Mouse (Mus musculus) liver, embryonic 15.5 days (tissue): ENCODE measurements around the gene Slc25a29. TPM values are rescaled to one million over a fixed set of nuclear protein-coding genes. Genes with fewer than 3 reads are reported as not detected.

ENCODE experiments used
- ATAC-seq: fragments of 200-750 bp; cut with Nextera tagmentation; 2 replicates; pipeline ENCODE4 v1.8.0; 2017; ENCODE audit warnings: moderate number of reproducible peaks, mild to moderate bottlenecking, moderate library complexity; ENCODE audit not compliant: insufficient read depth
- H3K27ac ChIP-seq: fragments of 300-500 bp; sonication (generic); replicated peaks from 2 replicates; pipeline ENCODE4 v1.5.1; 2015; ENCODE audit warnings: mild to moderate bottlenecking, inconsistent platforms
- H3K27me3 ChIP-seq: fragments of 300-500 bp; sonication (generic); 2 replicates; pipeline ENCODE4 v1.6.1; 2015; ENCODE audit warnings: mild to moderate bottlenecking, inconsistent platforms
- H3K36me3 ChIP-seq: fragments of 300-500 bp; sonication (generic); replicated peaks from 2 replicates; pipeline ENCODE4 v1.6.1; 2015; ENCODE audit warnings: moderate library complexity, mild to moderate bottlenecking, inconsistent platforms
- H3K4me1 ChIP-seq: fragments of 300-500 bp; sonication (generic); replicated peaks from 2 replicates; pipeline ENCODE4 v1.6.1; 2015; ENCODE audit warnings: inconsistent platforms
- H3K4me2 ChIP-seq: fragments of 300-500 bp; sonication (generic); 2 replicates; pipeline ENCODE4 v1.6.1; 2015; ENCODE audit warnings: moderate library complexity, mild to moderate bottlenecking, inconsistent platforms
- H3K4me3 ChIP-seq: fragments of 300-500 bp; sonication (generic); replicated peaks from 2 replicates; pipeline ENCODE4 v1.5.1; 2015; ENCODE audit warnings: mild to moderate bottlenecking, inconsistent platforms
- H3K9ac ChIP-seq: fragments of 300-500 bp; sonication (generic); 2 replicates; pipeline ENCODE4 v1.6.1; 2015; ENCODE audit warnings: moderate library complexity, mild to moderate bottlenecking, inconsistent platforms
- H3K9me3 ChIP-seq: fragments of 300-500 bp; sonication (generic); replicated peaks from 2 replicates; pipeline ENCODE4 v1.6.1; 2016; ENCODE audit warnings: inconsistent platforms
- WGBS: fragments of 180-500 bp; shearing (Covaris S2); methylation state at CpG from one replicate; pipeline ENCODE4 v1.1.7; 2015; ENCODE audit warnings: mixed read lengths; ENCODE audit not compliant: insufficient replicate concordance; 5-methylcytosine and 5-hydroxymethylcytosine counted together
- polyA plus RNA-seq: library from polyadenylated mRNA; unstranded; fragments of >200 nt; fragmentation: Nextera tagmentation; extraction: Ambion mirVana; gene quantifications from 2 replicates; pipeline ENCODE4 v1.2.1, GENCODE M21; 2015

Gene Slc25a29
- polyA plus RNA-seq, 1 experiment from 2014 or later, result 1.3 TPM

DNA sequence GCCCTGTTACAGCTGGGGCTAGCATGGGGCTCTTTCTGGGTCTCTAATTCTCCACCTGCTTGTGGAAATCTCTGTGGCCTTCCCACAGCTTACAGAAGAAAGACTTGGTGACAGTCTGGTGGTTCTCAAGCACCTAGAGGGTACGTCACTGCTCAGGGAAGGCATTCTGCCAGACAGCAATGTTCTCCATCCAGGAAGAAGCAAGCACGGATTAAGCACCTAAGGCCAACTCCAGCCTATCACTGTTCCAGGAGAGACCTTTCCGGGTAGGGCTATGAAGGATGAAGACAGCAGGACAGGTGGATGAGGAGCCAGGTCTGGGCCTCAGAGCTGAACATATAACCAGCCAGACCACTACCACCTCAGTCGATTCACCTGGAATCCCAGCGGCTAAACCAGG is 897 bp downstream of the Slc25a29 start:
- peak overlapping the region; percentile 61 for H3K9ac ChIP-seq
- H3K4me2 ChIP-seq, result peak overlapping the region; percentile 99
- no peak overlapping the region for H3K27ac ChIP-seq
- H3K4me1 ChIP-seq, result peaks cover 44% of the 10 kb centered on the region
- peak overlapping the region; percentile 67 for H3K4me3 ChIP-seq
- WGBS, result 50% methylated on average over 5 of the region's 5 CpGs
- ATAC-seq, result no peak
- H3K36me3 ChIP-seq, result no peaks in the 10 kb centered on the region
- no peaks in the 10 kb centered on the region for H3K9me3 ChIP-seq
- peaks cover 6% of the 10 kb centered on the region; the same call in 1 of the 2 replicates for H3K27me3 ChIP-seq

DNA sequence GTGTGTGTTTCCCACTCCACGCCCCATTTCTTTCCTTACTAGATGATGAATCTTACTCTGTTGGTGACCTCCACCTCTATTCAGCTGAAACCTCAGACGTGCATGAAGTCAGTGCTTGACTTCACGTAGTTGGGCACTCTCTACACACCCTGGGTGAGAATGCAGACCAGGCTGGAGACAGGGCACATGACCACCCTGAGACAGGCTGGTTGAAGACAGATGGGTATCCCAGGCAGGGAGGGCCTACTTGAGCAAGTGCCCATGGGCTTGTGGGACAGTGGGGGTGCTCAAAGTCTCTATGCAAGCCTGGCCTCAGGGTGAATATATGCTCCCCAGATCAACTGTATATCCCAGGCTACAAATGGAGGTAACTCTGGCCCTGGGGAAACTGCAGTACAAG is 1.3 kb downstream of the Slc25a29 start:
- no peak for ATAC-seq
- H3K9me3 ChIP-seq, result no peaks in the 10 kb centered on the region
- H3K27me3 ChIP-seq, result peaks cover 6% of the 10 kb centered on the region; the same call in 1 of the 2 replicates
- 76% methylated on average over 3 of the region's 3 CpGs for WGBS
- H3K4me1 ChIP-seq, result peaks cover 44% of the 10 kb centered on the region
- H3K4me2 ChIP-seq, result no peak overlapping the region
- no peak overlapping the region for H3K27ac ChIP-seq
- H3K9ac ChIP-seq, result no peak overlapping the region
- H3K36me3 ChIP-seq, result no peaks in the 10 kb centered on the region
- no peak overlapping the region for H3K4me3 ChIP-seq

DNA sequence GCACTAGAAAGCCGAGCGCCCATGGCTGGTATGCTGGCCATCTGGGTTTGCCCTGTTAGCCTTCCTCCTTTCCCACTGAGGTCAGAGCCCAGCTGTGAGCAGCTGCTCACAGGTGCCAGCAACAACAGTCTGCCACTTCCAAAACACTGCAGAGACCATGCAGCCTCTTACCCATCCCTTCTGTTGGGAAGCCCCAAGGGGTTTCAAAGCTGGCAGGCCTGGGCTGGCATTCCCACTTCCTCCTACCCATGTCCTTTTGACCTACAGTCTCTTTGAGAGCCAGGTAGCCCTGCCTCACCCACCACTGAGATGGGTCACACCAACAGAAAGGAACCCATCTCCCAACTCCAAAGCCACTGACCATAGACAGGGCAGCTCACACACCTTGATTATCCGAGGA is 2.3 kb downstream of the Slc25a29 start:
- no peak overlapping the region for H3K9ac ChIP-seq
- no peak overlapping the region for H3K4me2 ChIP-seq
- H3K4me1 ChIP-seq, result peaks cover 43% of the 10 kb centered on the region
- no peak overlapping the region for H3K4me3 ChIP-seq
- no peak overlapping the region for H3K27ac ChIP-seq
- H3K9me3 ChIP-seq, result no peaks in the 10 kb centered on the region
- H3K36me3 ChIP-seq, result peaks cover under 1% of the 10 kb centered on the region; the same call in 1 of the 2 replicates
- H3K27me3 ChIP-seq, result peaks cover 6% of the 10 kb centered on the region; the same call in 1 of the 2 replicates
- ATAC-seq, result no peak
- 74% methylated on average over 3 of the region's 3 CpGs for WGBS

DNA sequence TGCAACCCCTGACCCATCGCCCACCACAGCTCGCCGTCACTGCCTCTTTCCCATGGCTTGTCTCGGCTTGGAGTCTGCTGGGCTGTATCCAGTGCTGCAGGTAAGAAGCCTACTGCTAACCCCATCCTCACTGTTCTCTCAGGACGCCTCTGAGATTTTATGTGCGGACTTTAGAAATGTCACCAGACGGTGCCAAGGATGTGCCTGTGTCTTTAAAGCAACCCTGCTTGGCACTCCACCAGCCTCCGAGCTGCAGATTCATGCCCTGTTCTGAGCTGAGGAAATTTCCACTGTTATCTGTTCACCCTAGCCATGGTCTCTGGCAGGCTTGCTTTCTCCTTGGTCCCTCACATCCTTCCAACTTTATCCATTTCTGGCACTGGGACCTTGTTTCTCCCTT is 2.8 kb downstream of the Slc25a29 start:
- Histone ChIP-seq H3K4me1 (peaks cover 38% of the 10 kb centered on the region), H3K9ac (no peak overlapping the region), H3K27me3 (peaks cover 6% of the 10 kb centered on the region; the same call in 1 of the 2 replicates), H3K4me2 (no peak overlapping the region), H3K36me3 (peaks cover 6% of the 10 kb centered on the region; the same call in 1 of the 2 replicates), H3K9me3 (no peaks in the 10 kb centered on the region), H3K27ac (no peak overlapping the region), H3K4me3 (no peak overlapping the region)
- no peak for ATAC-seq
- 77% methylated on average over 8 of the region's 8 CpGs for WGBS

DNA sequence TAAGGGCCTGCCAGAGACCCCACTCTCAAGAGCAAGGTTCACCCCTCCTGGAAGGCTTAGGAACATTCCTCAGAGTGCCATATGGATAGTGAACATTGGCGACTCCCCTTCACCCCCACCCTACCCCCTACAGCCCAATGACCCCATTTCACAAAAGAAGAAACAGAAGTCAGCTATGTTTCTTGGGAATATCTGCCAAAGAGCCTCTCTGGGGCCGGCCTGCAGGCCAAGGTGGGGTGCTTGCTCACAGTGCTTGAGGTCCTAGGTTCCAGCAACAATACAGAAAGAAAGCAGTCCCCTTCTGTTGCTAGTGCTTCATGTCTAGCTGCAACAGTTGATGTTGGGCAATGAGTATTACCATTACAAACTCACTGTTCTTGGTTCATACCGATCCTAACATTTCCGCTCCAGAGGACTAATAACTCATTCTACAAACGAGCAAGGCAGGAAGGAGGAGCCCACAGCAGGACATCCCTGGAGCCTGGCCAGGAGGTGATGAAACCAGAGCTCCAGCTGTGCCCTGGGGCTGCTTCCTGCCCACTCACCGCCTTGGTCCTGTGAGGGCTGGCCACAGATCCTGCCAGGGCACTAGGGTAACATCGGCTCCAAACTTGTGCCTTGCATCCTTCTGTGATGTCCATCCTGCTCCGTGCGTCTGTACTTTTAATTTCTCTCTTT is 3.6 kb downstream of the Slc25a29 start:
- no peak overlapping the region for H3K4me2 ChIP-seq
- H3K27me3 ChIP-seq, result peaks cover 6% of the 10 kb centered on the region; the same call in 1 of the 2 replicates
- peaks cover 12% of the 10 kb centered on the region; the same call in 1 of the 2 replicates for H3K36me3 ChIP-seq
- H3K9ac ChIP-seq, result no peak overlapping the region
- H3K4me3 ChIP-seq, result no peak overlapping the region
- H3K4me1 ChIP-seq, result peaks cover 31% of the 10 kb centered on the region
- ATAC-seq, result no peak
- H3K27ac ChIP-seq, result no peak overlapping the region
- H3K9me3 ChIP-seq, result no peaks in the 10 kb centered on the region
- WGBS, result 64% methylated on average over 9 of the region's 9 CpGs

DNA sequence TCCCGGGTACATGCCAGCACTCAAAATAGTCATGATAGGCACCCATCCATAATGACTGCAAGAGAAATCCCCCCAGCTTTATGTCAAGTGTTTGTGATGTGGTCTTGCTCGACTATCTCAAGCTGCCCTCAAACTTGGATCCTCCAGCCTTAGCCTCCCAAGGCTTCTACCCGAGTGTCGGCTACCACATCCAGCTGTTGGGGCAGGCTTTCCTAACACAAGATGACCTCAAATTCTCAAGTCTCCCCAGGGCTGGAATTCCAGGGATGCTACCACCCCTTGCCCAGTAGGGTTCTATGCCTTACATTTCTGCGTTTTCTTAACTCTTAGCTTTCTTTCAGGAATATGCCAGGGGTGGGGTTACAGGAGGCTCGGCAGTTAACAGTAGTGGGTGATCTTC is 5.3 kb downstream of the Slc25a29 start:
- Histone ChIP-seq H3K36me3 (peaks cover 21% of the 10 kb centered on the region; the same call in 1 of the 2 replicates), H3K9me3 (no peaks in the 10 kb centered on the region), H3K4me1 (peaks cover 13% of the 10 kb centered on the region), H3K27me3 (peaks cover 6% of the 10 kb centered on the region; the same call in 1 of the 2 replicates), H3K4me2 (no peak overlapping the region), H3K9ac (no peak overlapping the region), H3K27ac (no peak overlapping the region), H3K4me3 (no peak overlapping the region)
- no peak for ATAC-seq
- 77% methylated on average over 6 of the region's 6 CpGs for WGBS

DNA sequence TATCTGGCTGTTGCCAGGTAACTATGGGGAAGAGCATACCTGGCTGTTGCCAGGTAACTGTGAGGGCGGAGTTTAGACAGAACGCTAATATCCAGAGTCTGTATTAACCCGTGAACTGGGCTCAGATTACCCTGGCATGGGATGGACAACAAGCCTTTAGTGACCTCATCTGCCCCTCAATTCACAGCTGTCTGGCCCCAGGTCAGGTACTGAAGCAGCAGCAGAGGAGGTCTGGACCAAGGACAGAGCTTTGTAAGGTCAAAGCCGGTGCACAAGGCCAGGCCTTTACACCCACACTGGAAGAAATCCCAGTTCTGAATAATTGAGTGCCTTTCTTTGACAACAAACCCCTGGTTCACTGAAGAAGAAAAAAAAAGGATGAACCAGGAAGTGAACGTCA is 6.0 kb downstream of the Slc25a29 start:
- peaks cover 21% of the 10 kb centered on the region; the same call in 1 of the 2 replicates for H3K36me3 ChIP-seq
- H3K27me3 ChIP-seq, result peaks cover 3% of the 10 kb centered on the region; the same call in 1 of the 2 replicates
- no peak overlapping the region for H3K4me2 ChIP-seq
- no peak overlapping the region for H3K27ac ChIP-seq
- H3K9me3 ChIP-seq, result no peaks in the 10 kb centered on the region
- 73% methylated on average over 5 of the region's 5 CpGs for whole genome bisulfite sequencing
- peaks cover 6% of the 10 kb centered on the region for H3K4me1 ChIP-seq
- H3K9ac ChIP-seq, result no peak overlapping the region
- ATAC-seq, result no peak
- H3K4me3 ChIP-seq, result no peak overlapping the region

DNA sequence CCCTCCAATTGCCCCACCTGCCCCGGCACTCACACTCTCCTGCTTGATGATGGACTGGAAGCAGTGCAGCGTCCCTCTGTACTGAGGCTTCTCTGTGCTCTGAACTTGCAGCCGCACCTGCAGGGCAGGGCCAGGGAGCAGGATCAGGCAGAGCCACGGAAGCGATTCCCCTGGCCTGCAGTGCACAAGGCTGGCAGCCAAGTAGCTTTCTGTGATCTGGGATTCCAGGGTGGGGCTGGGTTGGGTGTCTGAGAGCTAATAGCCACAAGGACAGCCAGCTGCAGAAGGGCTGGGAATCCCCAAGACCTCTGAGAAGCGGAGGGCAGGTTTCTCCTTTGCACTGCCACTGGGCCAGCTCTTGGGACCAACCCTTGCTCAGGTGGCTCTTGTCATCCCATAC is 8.0 kb downstream of the Slc25a29 start:
- Histone ChIP-seq H3K36me3 (peaks cover 21% of the 10 kb centered on the region; the same call in 1 of the 2 replicates), H3K27ac (no peak overlapping the region), H3K4me1 (peaks cover 4% of the 10 kb centered on the region; the same call in 1 of the 2 replicates), H3K4me3 (no peak overlapping the region), H3K4me2 (no peak overlapping the region), H3K9me3 (no peaks in the 10 kb centered on the region), H3K27me3 (no peaks in the 10 kb centered on the region), H3K9ac (no peak overlapping the region)
- no peak for ATAC-seq
- 90% methylated on average over 6 of the region's 6 CpGs for WGBS

DNA sequence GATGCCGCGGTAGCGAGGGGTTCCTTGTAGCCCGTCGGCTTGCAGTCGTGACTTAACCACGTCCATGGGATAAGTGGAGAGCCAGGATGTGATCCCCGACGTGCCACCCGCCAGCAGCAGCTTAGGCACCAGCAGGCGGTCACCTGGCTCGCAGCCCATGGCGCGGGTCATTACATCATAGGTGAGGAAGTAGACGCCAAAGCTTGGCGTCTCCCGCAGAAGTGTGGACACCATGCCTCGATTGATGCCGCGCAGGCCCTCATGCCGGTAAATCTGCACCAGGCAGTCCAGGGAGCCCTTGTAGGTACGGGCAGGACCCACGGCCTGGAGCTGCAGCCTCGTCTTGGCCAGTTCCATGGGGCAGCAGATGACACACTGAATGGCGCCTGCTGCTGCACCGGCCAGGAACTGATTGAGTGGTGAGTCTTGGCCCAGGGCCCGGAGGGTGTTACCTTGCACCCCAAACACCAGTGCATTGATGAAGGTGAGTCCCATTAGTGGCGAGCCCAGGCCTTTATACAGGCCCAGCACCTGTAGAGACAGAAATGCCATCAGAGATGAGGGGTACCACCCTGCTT is 8.6 kb downstream of the Slc25a29 start:
- H3K4me1 ChIP-seq, result no peaks in the 10 kb centered on the region
- H3K27ac ChIP-seq, result no peak overlapping the region
- peaks cover 21% of the 10 kb centered on the region; the same call in 1 of the 2 replicates for H3K36me3 ChIP-seq
- no peak overlapping the region for H3K9ac ChIP-seq
- no peaks in the 10 kb centered on the region for H3K9me3 ChIP-seq
- 89% methylated on average over 28 of the region's 28 CpGs for WGBS
- H3K4me3 ChIP-seq, result no peak overlapping the region
- no peak overlapping the region for H3K4me2 ChIP-seq
- no peak for ATAC-seq
- no peaks in the 10 kb centered on the region for H3K27me3 ChIP-seq

DNA sequence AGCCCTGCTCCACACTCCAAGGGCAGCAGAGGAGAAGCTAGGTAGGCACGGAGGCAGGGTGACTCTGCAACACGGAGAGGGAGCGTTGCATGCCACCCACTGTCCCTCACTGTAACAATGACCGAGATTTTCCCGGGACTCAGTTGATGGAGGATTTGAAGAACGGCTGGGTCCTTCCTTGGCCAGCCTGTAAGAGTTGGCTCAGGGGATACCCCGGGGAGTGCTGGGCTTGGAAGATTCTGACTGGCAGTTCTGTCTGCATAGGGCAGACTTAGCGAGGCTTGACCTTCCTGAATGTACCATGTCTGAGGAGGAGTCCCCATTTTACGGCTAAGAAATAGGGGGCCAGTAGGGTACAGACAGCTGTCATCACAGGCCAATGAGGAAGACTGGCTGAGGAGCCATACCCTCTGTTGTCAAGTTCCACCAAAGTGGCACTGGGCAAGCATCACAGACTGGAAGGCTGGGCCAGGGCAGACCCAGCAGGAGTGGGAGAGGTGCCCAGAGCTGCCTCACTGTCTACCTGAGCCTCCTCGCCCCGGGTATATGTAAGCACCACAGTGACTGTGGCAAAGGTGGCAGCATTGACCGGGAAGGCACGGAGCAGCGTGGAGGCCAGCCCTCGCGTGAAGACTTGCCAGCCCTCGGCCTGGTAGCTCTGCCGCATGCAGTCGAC is 9.3 kb downstream of the Slc25a29 start:
- ATAC-seq, result no peak
- H3K9me3 ChIP-seq, result no peaks in the 10 kb centered on the region
- H3K27me3 ChIP-seq, result no peaks in the 10 kb centered on the region
- peaks cover 21% of the 10 kb centered on the region; the same call in 1 of the 2 replicates for H3K36me3 ChIP-seq
- H3K4me3 ChIP-seq, result no peak overlapping the region
- H3K4me1 ChIP-seq, result no peaks in the 10 kb centered on the region
- H3K9ac ChIP-seq, result no peak overlapping the region
- WGBS, result 89% methylated on average over 19 of the region's 19 CpGs
- H3K4me2 ChIP-seq, result no peak overlapping the region
- H3K27ac ChIP-seq, result no peak overlapping the region

DNA sequence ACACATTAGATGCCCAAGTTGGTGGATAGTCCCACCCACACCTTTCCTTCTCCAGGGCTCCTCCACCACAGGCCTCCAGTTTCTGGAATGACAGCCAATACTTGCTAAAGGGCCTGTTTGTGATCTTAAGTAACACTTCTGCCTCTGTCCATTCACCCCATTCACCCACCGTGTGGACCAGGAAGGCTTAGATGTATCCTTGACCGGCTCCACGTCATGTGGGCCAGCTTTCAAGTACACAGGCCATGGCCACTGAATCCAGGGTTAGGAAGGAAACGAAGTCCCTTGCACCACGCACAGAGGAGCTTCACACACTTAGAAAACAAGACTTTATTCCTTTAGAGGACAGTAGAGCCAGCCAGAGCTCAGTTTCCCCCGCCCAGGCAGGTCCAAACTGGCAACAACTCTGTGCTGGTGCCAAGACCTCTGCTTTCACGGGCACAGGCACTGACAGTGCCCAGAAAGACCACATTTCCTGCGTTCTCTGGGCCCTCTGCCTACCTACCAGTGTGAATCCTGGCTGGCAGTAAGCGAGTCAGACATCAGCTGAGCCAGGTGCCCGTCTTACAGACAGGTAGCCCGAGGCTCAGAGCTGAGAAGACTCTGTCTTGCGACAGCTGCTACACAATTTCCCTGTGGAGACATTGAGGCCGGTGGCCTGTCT is 10.0 kb downstream of the Slc25a29 start:
- Histone ChIP-seq H3K9me3 (no peaks in the 10 kb centered on the region), H3K4me2 (no peak overlapping the region), H3K4me1 (no peaks in the 10 kb centered on the region), H3K4me3 (no peak overlapping the region), H3K27ac (no peak overlapping the region), H3K9ac (no peak overlapping the region), H3K27me3 (no peaks in the 10 kb centered on the region), H3K36me3 (peaks cover 21% of the 10 kb centered on the region; the same call in 1 of the 2 replicates)
- 82% methylated on average over 13 of the region's 13 CpGs for WGBS
- ATAC-seq, result no peak
